Mouse (Mus musculus) spleen, postnatal 4 days (tissue): ENCODE results near the gene Irak3.

Source experiments
- DNase-seq, 2 experiments: peaks; one replicate each; pipeline ENCODE4 v3.0.0; 2022; ENCODE audit warnings: low spot score in 2 of 2

Gene Irak3

GRCm38 (mm10) chr10:120204591-120205210 is 2.8 kb upstream of the Irak3 start:
- no peak for DNase-seq

GRCm38 (mm10) chr10:120202467-120203250 is 729 bp upstream of the Irak3 start:
- DNase-seq = no peak

GRCm38 (mm10) chr10:120201131-120201921 is 604 bp downstream of the Irak3 start, which contains the start of gene Tmbim4:
TSS of gene Tmbim4 (plus strand) at chr10:120201590.
- peak; percentile 76 to 90 for DNase-seq

GRCm38 (mm10) chr10:120197061-120197835 is 4.7 kb downstream of the Irak3 start:
- no peak for DNase-seq

- DNase-seq = no peak
These were observed 8.7 kb downstream of the Irak3 start for GRCm38 (mm10) chr10:120193255-120193654.

GRCm38 (mm10) chr10:120192278-120192677 is 9.7 kb downstream of the Irak3 start:
- no peak for DNase-seq

GRCm38 (mm10) chr10:120191165-120191564 is 10.8 kb downstream of the Irak3 start:
- DNase-seq = no peak

- DNase-seq = no peak
These were observed 12.1 kb downstream of the Irak3 start for GRCm38 (mm10) chr10:120189782-120190181.

- DNase-seq = no peak
These were observed 12.7 kb downstream of the Irak3 start for GRCm38 (mm10) chr10:120189276-120189675.

GRCm38 (mm10) chr10:120188513-120188912 is 13.4 kb downstream of the Irak3 start:
- DNase-seq = no peak

- no peak for DNase-seq
These were observed 18.6 kb downstream of the Irak3 start for GRCm38 (mm10) chr10:120183342-120183741.

GRCm38 (mm10) chr10:120182887-120183286 is 19.0 kb downstream of the Irak3 start:
- DNase-seq = no peak

- no peak for DNase-seq
These were observed 27.7 kb downstream of the Irak3 start for GRCm38 (mm10) chr10:120174192-120174705.

GRCm38 (mm10) chr10:120171340-120171739 is 30.6 kb downstream of the Irak3 start:
- DNase-seq = no peak

- no peak for DNase-seq
These were observed 31.7 kb downstream of the Irak3 start for GRCm38 (mm10) chr10:120170277-120170676.

GRCm38 (mm10) chr10:120169841-120170240 is 32.1 kb downstream of the Irak3 start:
- DNase-seq = no peak

GRCm38 (mm10) chr10:120169064-120169463 is 32.9 kb downstream of the Irak3 start:
- no peak for DNase-seq

GRCm38 (mm10) chr10:120168070-120168469 is 33.9 kb downstream of the Irak3 start:
- no peak for DNase-seq

- no peak for DNase-seq
These were observed 36.0 kb downstream of the Irak3 start for GRCm38 (mm10) chr10:120165793-120166503.

GRCm38 (mm10) chr10:120164931-120165792 is 36.8 kb downstream of the Irak3 start:
- DNase-seq = no peak
